Mouse (Mus musculus) kidney, adult 2 months (tissue): ENCODE data around the gene Tnfsf4. TPM values are rescaled to one million over a fixed set of nuclear protein-coding genes. Genes with fewer than 3 reads are reported as not detected.

ENCODE experiments used
- DNase-seq: peaks from one replicate; pipeline ENCODE4 v3.0.0; 2021
- H3K27ac ChIP-seq: fragments of 200-500 bp; 2 replicates; pipeline ENCODE4 v1.5.1; 2012; ENCODE audit warnings: low read depth, low read length, control low read depth, inconsistent platforms; ENCODE audit not compliant: insufficient read depth
- H3K27me3 ChIP-seq: fragments of 200-500 bp; replicated peaks from 2 replicates; pipeline ENCODE4 v1.6.1; 2012; ENCODE audit warnings: mild to moderate bottlenecking, moderate library complexity, low read length, inconsistent platforms; ENCODE audit not compliant: control insufficient read depth, insufficient read depth
- H3K36me3 ChIP-seq: fragments of 200-500 bp; 2 replicates; pipeline ENCODE4 v1.6.1; 2012; ENCODE audit warnings: mild to moderate bottlenecking, moderate library complexity, low read length, inconsistent platforms; ENCODE audit not compliant: control insufficient read depth, insufficient read depth
- H3K4me1 ChIP-seq: fragments of 200-500 bp; 2 replicates; pipeline ENCODE4 v1.6.1; 2011; ENCODE audit warnings: low read length; ENCODE audit not compliant: control insufficient read depth, insufficient read depth
- H3K4me3 ChIP-seq: fragments of 200-500 bp; 2 replicates; pipeline ENCODE4 v1.5.1; 2011; ENCODE audit warnings: mild to moderate bottlenecking, low read depth, low read length, control low read depth; ENCODE audit not compliant: insufficient read depth
- CTCF ChIP-seq: fragments of 200-500 bp; conservative IDR thresholded peaks from 2 replicates; pipeline ENCODE4 v1.5.1; 2011; ENCODE audit warnings: low read depth, mild to moderate bottlenecking, control low read depth, low read length, moderate library complexity, mixed read lengths; ENCODE audit not compliant: insufficient read depth, insufficient read length
- POLR2A ChIP-seq: fragments of 200-500 bp; IDR thresholded peaks from one replicate; pipeline ENCODE4 v1.6.1; 2011; ENCODE audit warnings: low read depth, low read length, control low read depth
- WGBS: fragments of 180-500 bp; shearing (Covaris S2); methylation state at CpG from one replicate; pipeline ENCODE4 v1.1.7; 2018; 5-methylcytosine and 5-hydroxymethylcytosine counted together
- polyA plus RNA-seq: library from polyadenylated mRNA; depleted of rRNA; stranded (reverse); fragments of >200 nt; gene quantifications from 2 replicates; pipeline ENCODE4 v1.2.3, GENCODE M21; 2012

Gene Tnfsf4
- polyA plus RNA-seq, 1 experiment = not detected

- no peaks in the 10 kb centered on the region for H3K36me3 ChIP-seq
- H3K27me3 ChIP-seq = no peaks in the 10 kb centered on the region
- H3K4me3 ChIP-seq = no peak overlapping the region
- DNase-seq = no peak
- no peaks in the 10 kb centered on the region for H3K4me1 ChIP-seq
- no peak overlapping the region for H3K27ac ChIP-seq
- no peak for TF ChIP-seq POLR2A
- no peak for TF ChIP-seq CTCF
- WGBS = 70% methylated on average over 1 of the region's 1 CpGs
Measured at GRCm38 (mm10) chr1:161406480-161406879, 11.3 kb downstream of the Tnfsf4 start.

- DNase-seq = no peak
Measured at GRCm38 (mm10) chr1:161419926-161420325, 24.7 kb downstream of the Tnfsf4 start.

GRCm38 (mm10) chr1:161420646-161421045 lies 25.4 kb downstream of the Tnfsf4 start:
- H3K4me1 ChIP-seq = no peaks in the 10 kb centered on the region
- H3K27ac ChIP-seq = no peak overlapping the region
- DNase-seq = no peak
- WGBS = 85% methylated on average over 9 of the region's 9 CpGs
- H3K4me3 ChIP-seq = no peak overlapping the region
- no peaks in the 10 kb centered on the region; the same call in 1 of the 2 replicates for H3K27me3 ChIP-seq
- no peaks in the 10 kb centered on the region for H3K36me3 ChIP-seq
- TF ChIP-seq POLR2A (no peak), CTCF (no peak)

More at GRCm38 (mm10) chr1:161419926-161420325, 24.7 kb downstream of the Tnfsf4 start:
- no peaks in the 10 kb centered on the region; the same call in 1 of the 2 replicates for H3K27me3 ChIP-seq
- H3K4me3 ChIP-seq = no peak overlapping the region
- no peak overlapping the region for H3K27ac ChIP-seq
- H3K36me3 ChIP-seq = no peaks in the 10 kb centered on the region
- no peak for TF ChIP-seq POLR2A
- TF ChIP-seq CTCF = no peak
- no peaks in the 10 kb centered on the region for H3K4me1 ChIP-seq

- TF ChIP-seq CTCF = no peak
- no peak for TF ChIP-seq POLR2A
- no peaks in the 10 kb centered on the region; the same call in 1 of the 2 replicates for H3K27me3 ChIP-seq
- H3K4me1 ChIP-seq = no peaks in the 10 kb centered on the region
- DNase-seq = no peak
- no peaks in the 10 kb centered on the region for H3K36me3 ChIP-seq
- WGBS = 75% methylated on average over 4 of the region's 4 CpGs
- no peak overlapping the region for H3K4me3 ChIP-seq
- H3K27ac ChIP-seq = no peak overlapping the region
Measured at GRCm38 (mm10) chr1:161426277-161427056, 31.3 kb downstream of the Tnfsf4 start.

- TF ChIP-seq POLR2A (no peak), CTCF (no peak)
- WGBS = 78% methylated on average over 1 of the region's 1 CpGs
- no peak overlapping the region for H3K27ac ChIP-seq
- H3K27me3 ChIP-seq = no peaks in the 10 kb centered on the region; the same call in 1 of the 2 replicates
- no peak overlapping the region for H3K4me3 ChIP-seq
- no peak for DNase-seq
- no peaks in the 10 kb centered on the region for H3K4me1 ChIP-seq
- no peaks in the 10 kb centered on the region for H3K36me3 ChIP-seq
Measured at GRCm38 (mm10) chr1:161427057-161427311, 31.8 kb downstream of the Tnfsf4 start.

- no peak overlapping the region for H3K27ac ChIP-seq
- no peaks in the 10 kb centered on the region for H3K4me1 ChIP-seq
- H3K4me3 ChIP-seq = no peak overlapping the region
- 77% methylated on average over 2 of the region's 2 CpGs for WGBS
- no peaks in the 10 kb centered on the region for H3K36me3 ChIP-seq
- DNase-seq = no peak
- no peaks in the 10 kb centered on the region for H3K27me3 ChIP-seq
- no peak for TF ChIP-seq CTCF
- no peak for TF ChIP-seq POLR2A
Measured at GRCm38 (mm10) chr1:161435781-161436180, 40.6 kb downstream of the Tnfsf4 start.

- Histone ChIP-seq H3K4me1 (no peaks in the 10 kb centered on the region), H3K4me3 (no peak overlapping the region), H3K27me3 (no peaks in the 10 kb centered on the region), H3K27ac (no peak overlapping the region), H3K36me3 (no peaks in the 10 kb centered on the region)
- TF ChIP-seq CTCF (no peak), POLR2A (no peak)
- 83% methylated on average over 6 of the region's 6 CpGs for WGBS
- no peak for DNase-seq
Measured at GRCm38 (mm10) chr1:161436503-161436902, 41.3 kb downstream of the Tnfsf4 start.
